Mouse (Mus musculus): Measurements from ENCODE around the gene Taf3.

DNA sequence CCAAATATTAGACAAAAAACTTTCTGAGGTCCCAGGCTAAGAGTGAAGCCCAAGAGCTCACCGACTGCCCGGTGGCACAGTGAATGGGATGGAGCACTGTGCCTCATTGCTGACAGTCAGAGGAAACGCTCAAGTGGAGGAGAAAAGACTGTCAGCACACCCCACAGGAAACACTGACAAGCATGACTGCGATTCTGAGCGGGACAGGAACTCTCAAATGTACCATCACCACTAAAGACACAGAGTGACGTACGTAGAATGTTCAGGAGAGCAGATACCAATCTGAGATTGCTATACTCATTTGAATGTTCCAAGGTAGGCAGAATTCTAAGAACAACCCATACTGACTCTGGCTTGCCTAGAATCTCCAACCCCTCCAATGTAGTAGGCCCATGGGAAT, 50.9 kb downstream of the Taf3 start:
- TF ChIP-seq CTCF (IDR thresholded peaks at IDR 0.05) (no peak), EP300 (IDR thresholded peaks at IDR 0.05; ENCODE audit: insufficient read depth, low read depth, low read length) (no peak), POLR2A (IDR thresholded peaks at IDR 0.05; ENCODE audit: insufficient read depth, low read depth, low read length) (no peak)
